Mouse (Mus musculus) neural tube, postnatal 0 days (tissue): ENCODE measurements around the gene Elac2. TPM values are rescaled to one million over a fixed set of nuclear protein-coding genes. Genes with fewer than 3 reads are reported as not detected.

Experiments used
- polyA plus RNA-seq: library from polyadenylated mRNA; unstranded; fragments of >200 nt; fragmentation: Nextera tagmentation; extraction: Ambion mirVana; gene quantifications from 2 replicates; pipeline ENCODE4 v1.2.1, GENCODE M21; 2015

Elac2 gene
- 22.8 and 23.3 TPM in 2 replicates for polyA plus RNA-seq

GRCm38 (mm10) chr11:64978720-64979488 is at the start of gene Elac2:
Gene Elac2, plus strand, starts transcription at chr11:64979038.

Other genes with a start within 250 kb of the Elac2 start
- 0.36 and 0.55 TPM in 2 replicates for gene 1700086D15Rik, start 180.9 kb downstream of the Elac2 start, polyA plus RNA-seq
- 28.2 and 29.7 TPM in 2 replicates for gene Arhgap44, start 183.9 kb downstream of the Elac2 start, polyA plus RNA-seq